Mouse (Mus musculus) small intestine, adult 2 months (tissue): ENCODE measurements around the gene Aifm2. TPM values are rescaled to one million over a fixed set of nuclear protein-coding genes. Genes with fewer than 3 reads are reported as not detected.

Experiments used
- H3K27ac ChIP-seq: fragments of 200-500 bp; 2 replicates; pipeline ENCODE4 v1.5.1; 2012; ENCODE audit warnings: low read depth, low read length, control low read depth, inconsistent platforms; ENCODE audit not compliant: insufficient read depth
- H3K27me3 ChIP-seq: fragments of 200-500 bp; 2 replicates; pipeline ENCODE4 v1.6.1; 2012; ENCODE audit warnings: mild to moderate bottlenecking, moderate library complexity, low read length, inconsistent platforms; ENCODE audit not compliant: control insufficient read depth, insufficient read depth
- H3K36me3 ChIP-seq: fragments of 200-500 bp; 2 replicates; pipeline ENCODE4 v1.6.1; 2012; ENCODE audit warnings: mild to moderate bottlenecking, low read length, control low read depth, inconsistent platforms; ENCODE audit not compliant: control insufficient read depth, insufficient read depth
- H3K4me1 ChIP-seq: fragments of 200-500 bp; 2 replicates; pipeline ENCODE4 v1.6.1; 2012; ENCODE audit warnings: low read length, inconsistent platforms, mixed read lengths; ENCODE audit not compliant: control insufficient read depth, insufficient read depth, insufficient read length
- H3K4me3 ChIP-seq: fragments of 200-500 bp; 2 replicates; pipeline ENCODE4 v1.5.1; 2012; ENCODE audit warnings: low read depth, mild to moderate bottlenecking, control low read depth, inconsistent platforms, low read length, moderate library complexity
- CTCF ChIP-seq: fragments of 200-500 bp; IDR thresholded peaks from 2 replicates; pipeline ENCODE4 v1.5.1; 2012; ENCODE audit warnings: low read depth, mild to moderate bottlenecking, control low read depth, inconsistent platforms, low read length, moderate library complexity, mixed read lengths; ENCODE audit not compliant: insufficient replicate concordance, insufficient read length; ENCODE audit errors: extremely low read depth
- POLR2A ChIP-seq: fragments of 200-500 bp; IDR thresholded peaks from 2 replicates; pipeline ENCODE4 v1.6.1; 2012; ENCODE audit warnings: low read depth, mild to moderate bottlenecking, control low read depth, inconsistent platforms, low read length, moderate library complexity
- WGBS: fragments of 180-500 bp; shearing (Covaris S2); methylation state at CpG from one replicate; pipeline ENCODE4 v1.1.7; 2018; 5-methylcytosine and 5-hydroxymethylcytosine counted together
- polyA plus RNA-seq: library from polyadenylated mRNA; depleted of rRNA; stranded (reverse); fragments of >200 nt; gene quantifications from 2 replicates; pipeline ENCODE4 v1.2.3, GENCODE M21; 2012; rRNA removed

Gene Aifm2
- polyA plus RNA-seq, 1 experiment: 6.7 TPM

GRCm38 (mm10) chr10:61787541-61788313 is 72.7 kb downstream of the Aifm2 start:
- Histone ChIP-seq H3K27ac (no peak overlapping the region), H3K4me1 (peaks cover 5% of the 10 kb centered on the region), H3K27me3 (peaks cover 22% of the 10 kb centered on the region), H3K4me3 (no peak overlapping the region), H3K36me3 (no peaks in the 10 kb centered on the region)
- no peak for TF ChIP-seq POLR2A
- TF ChIP-seq CTCF: no peak
- WGBS: 76% methylated on average over 10 of the region's 10 CpGs

GRCm38 (mm10) chr10:61788499-61788898 is 73.4 kb downstream of the Aifm2 start:
- TF ChIP-seq POLR2A (no peak), CTCF (no peak)
- 93% methylated on average over 5 of the region's 5 CpGs for WGBS
- no peaks in the 10 kb centered on the region for H3K36me3 ChIP-seq

More at GRCm38 (mm10) chr10:61788499-61788898, 73.4 kb downstream of the Aifm2 start:
- peaks cover 5% of the 10 kb centered on the region for H3K4me1 ChIP-seq
- no peak overlapping the region for H3K27ac ChIP-seq
- H3K27me3 ChIP-seq: peaks cover 15% of the 10 kb centered on the region
- H3K4me3 ChIP-seq: no peak overlapping the region

Other genes starting within 250 kb of the Aifm2 start
- 6.0 and 7.4 TPM in 2 replicates for gene Lrrc20, start 239.5 kb upstream of the Aifm2 start, polyA plus RNA-seq
- 0.04 TPM in 1 of 2 replicates, not detected in the other for gene Npffr1, start 119.8 kb upstream of the Aifm2 start, polyA plus RNA-seq
- gene Ppa1, start 66.7 kb upstream of the Aifm2 start, polyA plus RNA-seq: 55.3 and 57.4 TPM in 2 replicates
- gene Sar1a, start 35.0 kb upstream of the Aifm2 start, polyA plus RNA-seq: 16.3 and 22.9 TPM in 2 replicates
- gene Tysnd1, start 19.7 kb upstream of the Aifm2 start, polyA plus RNA-seq: 83.5 and 110 TPM in 2 replicates
- 0.98 and 1.6 TPM in 2 replicates for gene H2afy2, start 68.9 kb downstream of the Aifm2 start, polyA plus RNA-seq